Mouse (Mus musculus): ENCODE measurements at regions not wholly inside any gene's neighbourhood (a gene's known extent, or its start where the extent isn't known, plus 50 kb on each side); places are given as distances from the start of the nearest gene placed in this dataset.

GRCm38 (mm10) chr6:100366231-100366630, 78.9 kb upstream of the Rybp start:
- Histone ChIP-seq H3K4me3 (no peak overlapping the region), H3K36me3 (replicated peaks) (no peaks in the 10 kb centered on the region), H3K9me3 (no peaks in the 10 kb centered on the region), H3K27ac (no peak overlapping the region), H3K4me1 (peaks cover 9% of the 10 kb centered on the region; the same call in 1 of the 2 replicates), H3K27me3 (ENCODE audit: poor library complexity, severe bottlenecking) (peaks cover 25% of the 10 kb centered on the region)
- WGBS = 91% methylated on average over 8 of the region's 8 CpGs
- no peak for DNase-seq (ENCODE audit: extremely low spot score, low spot score)

DNA sequence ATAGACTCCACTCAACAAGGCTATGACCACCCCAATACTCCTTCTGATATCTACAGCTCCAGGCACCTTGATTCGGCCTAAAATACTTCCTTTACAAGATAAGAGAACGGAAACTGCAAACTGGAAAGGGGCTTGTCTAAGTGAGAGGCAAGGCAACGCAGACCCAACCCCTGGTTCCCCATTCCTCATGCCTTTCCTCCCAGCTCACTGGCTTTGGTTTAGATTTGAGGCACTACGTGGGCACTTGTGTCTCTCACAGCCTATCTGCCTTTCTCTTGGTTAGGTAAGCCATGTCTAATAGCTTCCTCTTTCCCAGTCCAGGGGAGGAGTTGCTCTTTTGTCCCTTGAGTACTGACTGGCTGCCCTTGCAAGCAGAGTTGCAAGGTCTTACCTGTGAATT, 78.5 kb upstream of the Rybp start:
- no peak overlapping the region for H3K27ac ChIP-seq
- H3K4me3 ChIP-seq = no peak overlapping the region
- peaks cover 25% of the 10 kb centered on the region for H3K27me3 ChIP-seq (ENCODE audit: poor library complexity, severe bottlenecking)
- H3K36me3 ChIP-seq (replicated peaks) = no peaks in the 10 kb centered on the region
- no peaks in the 10 kb centered on the region for H3K9me3 ChIP-seq
- WGBS = 75% methylated on average over 4 of the region's 4 CpGs
- no peak for DNase-seq (ENCODE audit: extremely low spot score, low spot score)
- peaks cover 9% of the 10 kb centered on the region; the same call in 1 of the 2 replicates for H3K4me1 ChIP-seq

- Histone ChIP-seq H3K27me3 (ENCODE audit: poor library complexity, severe bottlenecking) (peaks cover 24% of the 10 kb centered on the region), H3K27ac (no peak overlapping the region), H3K36me3 (replicated peaks) (no peaks in the 10 kb centered on the region), H3K9me3 (no peaks in the 10 kb centered on the region), H3K4me1 (peaks cover 9% of the 10 kb centered on the region; the same call in 1 of the 2 replicates), H3K4me3 (no peak overlapping the region)
- no peak for DNase-seq (ENCODE audit: extremely low spot score, low spot score)
- WGBS = 60% methylated on average over 5 of the region's 5 CpGs
Measured at GRCm38 (mm10) chr6:100363683-100364082, 76.4 kb upstream of the Rybp start.

GRCm38 (mm10) chr6:100356617-100357399, 69.5 kb upstream of the Rybp start:
- no peak for DNase-seq (ENCODE audit: extremely low spot score, low spot score)
- Histone ChIP-seq H3K27ac (no peak overlapping the region), H3K4me1 (no peaks in the 10 kb centered on the region), H3K9me3 (no peaks in the 10 kb centered on the region; the same call in 1 of the 2 replicates), H3K36me3 (replicated peaks) (no peaks in the 10 kb centered on the region), H3K4me3 (no peak overlapping the region), H3K27me3 (ENCODE audit: poor library complexity, severe bottlenecking) (0 out of 2 replicates have a peak, but pooled peaks cover 19% of the 10 kb centered on the region)
- WGBS = 89% methylated on average over 11 of the region's 11 CpGs

- WGBS = 78% methylated on average over 9 of the region's 9 CpGs
- Histone ChIP-seq H3K27ac (no peak overlapping the region), H3K9me3 (peaks cover 2% of the 10 kb centered on the region; the same call in 1 of the 2 replicates), H3K27me3 (ENCODE audit: poor library complexity, severe bottlenecking) (0 out of 2 replicates have a peak, but pooled peaks cover 19% of the 10 kb centered on the region), H3K4me1 (no peaks in the 10 kb centered on the region), H3K4me3 (no peak overlapping the region), H3K36me3 (replicated peaks) (no peaks in the 10 kb centered on the region)
- DNase-seq (ENCODE audit: extremely low spot score, low spot score) = no peak
Measured at GRCm38 (mm10) chr6:100355858-100356257, 68.6 kb upstream of the Rybp start.

DNA sequence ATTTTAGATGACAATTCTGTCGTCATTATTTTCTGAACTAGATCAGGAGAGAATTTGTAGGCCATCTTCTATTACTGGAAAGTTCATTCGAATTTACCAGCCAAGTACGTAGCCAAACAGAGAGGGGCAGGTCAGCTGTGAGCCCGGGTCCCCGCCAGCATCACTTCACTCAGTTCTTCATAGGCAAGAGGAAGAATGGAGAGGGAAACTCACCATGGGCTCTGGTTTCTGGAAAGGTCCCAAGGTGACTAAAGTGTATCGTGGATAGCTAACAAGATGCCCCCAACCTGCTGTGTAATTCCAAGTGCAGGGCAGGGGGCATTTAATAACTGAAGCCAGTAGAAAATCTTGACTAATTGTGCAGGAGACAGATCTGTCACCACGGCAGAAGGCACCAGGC, 60.2 kb upstream of the Rybp start:
- 93% methylated on average over 7 of the region's 7 CpGs for WGBS
- DNase-seq (ENCODE audit: extremely low spot score, low spot score) = no peak
- H3K4me3 ChIP-seq = no peak overlapping the region
- H3K36me3 ChIP-seq (replicated peaks) = no peaks in the 10 kb centered on the region
- H3K27ac ChIP-seq = no peak overlapping the region
- no peaks in the 10 kb centered on the region for H3K4me1 ChIP-seq
- H3K9me3 ChIP-seq = peaks cover 3% of the 10 kb centered on the region; the same call in 1 of the 2 replicates
- peaks cover 54% of the 10 kb centered on the region for H3K27me3 ChIP-seq (ENCODE audit: poor library complexity, severe bottlenecking)

DNA sequence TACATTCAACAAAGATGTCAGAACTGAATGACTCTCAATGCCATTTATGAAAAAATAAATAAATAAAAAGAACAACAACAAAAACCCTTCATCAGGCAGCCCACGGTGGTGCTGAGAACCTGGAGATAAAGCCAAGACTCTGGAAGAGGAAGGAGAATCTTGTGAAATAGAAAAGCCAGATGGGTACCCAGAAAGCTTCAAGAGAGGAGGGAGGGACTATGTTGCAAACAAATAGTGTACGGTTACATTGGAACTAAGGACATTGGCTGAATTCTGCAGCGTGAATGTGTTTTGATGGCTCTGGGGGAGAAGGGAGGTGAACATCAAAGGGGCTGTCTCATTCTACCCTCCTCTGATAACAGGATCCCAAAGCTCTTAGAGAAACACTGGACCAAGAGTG, 57.8 kb upstream of the Rybp start:
- H3K27ac ChIP-seq = no peak overlapping the region
- H3K36me3 ChIP-seq (replicated peaks) = no peaks in the 10 kb centered on the region
- WGBS = 87% methylated on average over 3 of the region's 3 CpGs
- H3K4me1 ChIP-seq = peaks cover 4% of the 10 kb centered on the region; the same call in 1 of the 2 replicates
- peaks cover 77% of the 10 kb centered on the region for H3K27me3 ChIP-seq (ENCODE audit: poor library complexity, severe bottlenecking)
- no peak for DNase-seq (ENCODE audit: extremely low spot score, low spot score)
- H3K9me3 ChIP-seq = no peaks in the 10 kb centered on the region
- H3K4me3 ChIP-seq = no peak overlapping the region

DNA sequence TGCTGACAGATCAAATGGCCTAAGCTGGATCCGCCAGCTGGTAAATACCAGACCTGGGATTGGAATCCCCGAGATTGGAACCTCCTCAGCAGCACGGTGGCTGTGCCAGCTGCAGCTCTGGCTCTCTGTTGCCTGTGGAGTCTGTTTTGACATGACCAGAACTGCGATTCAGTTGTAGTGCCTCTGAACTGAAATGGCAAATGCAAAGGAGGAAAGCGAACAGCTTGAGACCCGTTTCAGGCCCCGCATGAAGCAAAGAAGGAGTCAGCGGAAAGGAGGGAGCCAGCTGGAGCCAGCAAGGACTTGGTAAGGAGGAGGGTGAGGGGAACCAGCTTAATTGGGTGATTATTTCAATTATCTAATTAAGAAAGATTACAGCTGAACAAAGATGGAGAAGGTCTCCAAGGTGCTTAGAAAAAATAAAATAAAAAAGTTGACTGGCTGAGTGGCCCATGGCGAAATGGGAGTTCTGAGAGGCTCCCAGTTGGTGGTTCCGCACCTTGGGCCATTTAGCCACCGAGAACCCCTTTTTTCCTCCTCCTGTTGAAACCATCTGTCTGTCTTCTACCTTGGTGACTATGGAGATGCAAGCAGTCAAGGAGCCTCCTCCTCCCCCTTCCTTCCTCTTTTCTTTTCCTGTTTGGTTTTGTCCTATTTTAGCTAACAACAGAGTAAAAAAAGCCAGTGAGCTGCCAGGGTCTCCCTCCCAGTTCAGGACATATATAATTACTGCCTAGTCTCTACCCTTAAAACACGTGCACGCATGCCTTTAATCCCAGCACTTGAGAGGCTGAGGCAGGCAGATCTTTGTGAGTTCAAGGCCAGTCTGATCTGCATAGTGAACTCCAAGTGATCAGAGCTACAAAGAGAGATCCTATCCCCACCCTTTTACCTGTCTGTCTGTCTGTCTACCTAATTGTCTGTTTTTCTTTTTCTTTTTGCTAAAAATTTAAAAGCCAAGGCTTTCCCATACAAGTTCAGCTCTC, 54.3 kb upstream of the Rybp start:
- no peak overlapping the region for H3K27ac ChIP-seq
- WGBS = 61% methylated on average over 13 of the region's 13 CpGs
- H3K4me1 ChIP-seq = peaks cover 12% of the 10 kb centered on the region
- H3K27me3 ChIP-seq (ENCODE audit: poor library complexity, severe bottlenecking) = peaks cover 94% of the 10 kb centered on the region
- no peaks in the 10 kb centered on the region for H3K36me3 ChIP-seq (replicated peaks)
- H3K4me3 ChIP-seq = no peak overlapping the region
- no peaks in the 10 kb centered on the region for H3K9me3 ChIP-seq
- DNase-seq (ENCODE audit: extremely low spot score, low spot score) = no peak

- no peak overlapping the region for H3K4me3 ChIP-seq
- H3K36me3 ChIP-seq (replicated peaks) = no peaks in the 10 kb centered on the region
- WGBS = 89% methylated on average over 4 of the region's 4 CpGs
- no peaks in the 10 kb centered on the region for H3K9me3 ChIP-seq
- no peak overlapping the region for H3K27ac ChIP-seq
- no peak for DNase-seq (ENCODE audit: extremely low spot score, low spot score)
- peaks cover 31% of the 10 kb centered on the region for H3K4me1 ChIP-seq
- H3K27me3 ChIP-seq (ENCODE audit: poor library complexity, severe bottlenecking) = peaks cover 97% of the 10 kb centered on the region
Measured at GRCm38 (mm10) chr6:100338291-100338690, 51.0 kb upstream of the Rybp start.
